Mouse (Mus musculus): ENCODE data around the gene Dgcr8.

Dgcr8 gene

DNA sequence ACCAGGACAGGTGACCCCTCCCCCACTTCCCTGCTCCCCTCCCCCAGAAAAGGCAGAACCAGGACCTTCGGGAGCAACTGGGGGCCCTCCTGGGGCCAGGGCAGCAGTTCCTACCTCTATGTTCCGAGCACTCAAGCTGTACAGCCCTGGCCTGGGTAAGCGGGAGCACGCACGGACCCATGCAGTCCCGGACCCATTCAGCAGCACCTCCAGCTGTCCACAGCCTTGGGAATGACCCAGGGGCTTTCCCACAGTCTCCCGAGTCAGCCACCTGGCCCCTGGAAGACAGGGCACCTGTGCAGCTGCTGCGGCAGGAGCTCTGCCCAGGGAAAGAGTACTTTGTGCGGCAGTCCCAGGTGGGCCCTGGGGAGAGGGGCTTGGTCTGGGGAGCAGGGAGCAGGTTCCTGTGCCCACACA is 70.5 kb downstream of the Dgcr8 start:
- DNase-seq = no peak

DNA sequence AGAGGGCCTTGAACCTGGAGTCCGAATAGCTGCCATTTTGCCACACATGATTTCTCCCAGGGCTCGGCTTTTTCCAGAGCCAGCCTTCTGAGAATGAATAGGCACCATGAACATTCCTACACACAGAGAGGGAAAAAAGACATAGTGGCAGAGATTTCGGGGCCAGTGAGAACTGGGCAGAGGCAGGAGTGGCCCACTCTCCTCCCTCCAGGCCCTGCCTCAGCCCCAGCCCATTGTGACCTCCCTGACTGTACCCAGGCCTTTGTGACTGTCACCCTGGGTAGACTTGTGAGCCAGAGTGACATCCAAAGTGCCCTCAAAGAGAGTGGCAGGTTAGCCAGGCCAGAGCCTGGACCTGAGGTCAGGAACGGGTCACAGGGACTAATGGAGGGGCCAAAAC is 71.5 kb downstream of the Dgcr8 start, which contains the start of gene Ccdc188:
Gene Ccdc188 (plus strand): TSS at position 301 of the 400 bp plus-strand sequence.
- DNase-seq = no peak

DNA sequence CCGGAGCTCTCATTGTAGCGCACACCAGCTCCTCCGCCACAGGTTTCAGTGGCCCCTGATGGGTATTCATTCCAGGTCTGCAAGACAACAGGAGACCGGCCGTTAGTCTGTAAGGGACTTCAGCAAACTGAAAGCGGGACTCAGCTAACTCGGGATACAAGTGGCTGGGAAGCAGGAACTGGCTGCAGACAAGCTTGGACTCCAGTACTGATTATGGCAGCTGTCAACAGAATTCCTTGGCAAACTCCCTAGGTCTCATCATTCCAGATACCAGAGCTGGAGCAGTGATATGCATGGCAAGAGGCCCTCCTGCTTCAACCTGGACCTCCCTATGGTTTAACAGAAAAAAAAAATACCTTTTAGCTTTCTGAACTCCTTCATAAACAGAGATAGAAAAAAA is 74.2 kb downstream of the Dgcr8 start:
- DNase-seq = no peak

DNA sequence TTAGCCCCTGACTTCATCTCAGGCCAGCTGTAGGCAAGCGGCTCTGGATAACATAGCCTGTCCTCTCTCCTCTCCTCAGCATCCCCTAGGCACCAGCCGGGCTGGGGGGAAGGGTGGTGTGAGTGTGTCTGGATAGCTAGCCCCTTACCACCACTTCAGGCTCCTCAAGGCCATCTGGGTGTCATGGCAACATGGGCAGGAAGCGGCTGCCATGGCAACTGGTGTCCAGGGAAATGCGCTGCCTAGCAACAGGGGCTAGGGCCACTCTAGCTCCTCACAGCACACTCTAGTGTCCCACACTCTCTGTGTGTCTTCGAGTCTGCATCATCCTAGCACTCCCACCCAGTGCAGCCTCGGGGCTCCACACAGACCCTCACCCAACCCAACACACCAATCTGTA is 75.4 kb downstream of the Dgcr8 start:
- no peak for DNase-seq

DNA sequence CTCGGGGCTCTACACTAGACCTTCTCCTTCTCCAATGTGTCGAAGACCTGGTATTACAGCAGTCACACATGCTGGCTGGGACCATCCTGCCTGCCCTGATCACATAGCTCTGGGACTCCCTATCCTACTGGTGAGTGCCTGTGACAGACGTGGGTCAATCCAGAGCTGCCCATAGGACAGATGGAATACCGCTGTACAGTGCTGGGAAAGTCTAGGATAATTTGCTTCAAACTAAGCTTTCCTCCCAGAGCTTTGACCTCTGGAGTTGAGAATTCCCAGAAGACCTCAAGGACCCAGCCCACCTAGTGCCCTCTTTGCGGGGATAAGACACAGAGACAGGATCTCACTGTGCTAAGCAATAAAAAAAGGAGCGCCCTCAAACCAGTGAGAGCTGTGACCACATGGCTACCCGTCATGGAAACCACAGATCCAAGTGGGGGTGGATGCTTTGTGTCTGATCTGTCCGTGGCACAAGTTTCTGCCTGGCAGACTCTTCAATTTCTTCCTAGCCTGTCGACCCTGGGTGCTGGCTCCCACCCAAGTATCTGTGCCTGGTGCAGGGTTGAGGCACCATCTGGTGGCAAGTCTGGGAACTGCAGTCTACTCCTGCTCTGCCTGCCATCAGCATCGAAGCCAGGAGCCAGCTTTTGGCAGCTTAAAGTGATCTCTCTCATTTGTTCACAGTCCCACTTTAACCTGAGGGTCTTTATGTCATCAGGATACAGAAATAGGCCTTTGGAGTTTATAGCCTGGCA is 77.5 kb downstream of the Dgcr8 start:
- DNase-seq = peak; percentile 84

DNA sequence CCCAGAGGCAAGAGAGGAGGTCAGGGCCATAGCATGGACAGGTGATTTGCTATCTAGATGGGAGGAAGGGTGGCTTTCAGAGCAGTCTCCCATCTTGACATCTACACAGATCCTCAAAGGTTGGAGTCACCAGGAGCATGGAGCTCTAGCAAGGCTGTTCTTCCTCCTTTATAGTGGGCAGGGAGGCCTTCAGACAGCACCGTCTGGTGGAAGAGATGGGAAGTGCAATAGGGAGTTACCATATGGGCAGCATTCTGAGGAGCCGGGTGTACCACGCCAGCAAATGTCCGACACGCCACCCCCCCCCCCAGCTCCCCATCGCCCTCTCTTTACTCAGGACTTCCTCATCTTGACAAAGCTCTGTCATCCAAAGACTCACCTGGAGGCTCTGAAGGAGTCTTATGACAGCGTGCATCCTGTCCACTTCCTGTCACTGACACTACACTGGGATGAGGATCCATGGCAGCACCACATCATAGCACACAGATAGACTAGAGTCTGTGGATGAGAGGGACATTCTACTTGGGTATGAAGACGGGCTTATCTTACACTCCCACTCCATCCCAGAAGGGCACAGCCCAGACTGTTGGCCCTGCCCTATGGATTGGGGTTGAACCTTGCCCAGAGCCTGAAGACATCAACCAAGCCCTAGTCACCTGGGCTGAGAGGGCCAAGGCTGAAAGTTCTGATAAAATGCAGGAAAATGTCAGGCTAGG is 78.2 kb downstream of the Dgcr8 start:
- DNase-seq = peak; percentile 70
